Mouse (Mus musculus) neural tube, embryonic 12.5 days (tissue): ENCODE measurements around the gene A830031A19Rik. TPM values are rescaled to one million over a fixed set of nuclear protein-coding genes. Genes with fewer than 3 reads are reported as not detected.
A peak's percentile ranks its signal among the peaks of the same experiment; 100 is the strongest.

Experiments
- ATAC-seq: fragments of 200-750 bp; cut with Nextera tagmentation; 2 replicates; pipeline ENCODE4 v1.8.0; 2017; ENCODE audit warnings: low read depth, mild to moderate bottlenecking, moderate TSS enrichment, moderate library complexity; ENCODE audit not compliant: low FRiP score
- H3K27ac ChIP-seq: fragments of 300-500 bp; sonication (generic); 2 replicates; pipeline ENCODE4 v1.5.1; 2016
- H3K27me3 ChIP-seq: fragments of 300-500 bp; sonication (generic); replicated peaks from 2 replicates; pipeline ENCODE4 v1.6.1; 2016; ENCODE audit warnings: mild to moderate bottlenecking
- H3K36me3 ChIP-seq: fragments of 300-500 bp; sonication (generic); 2 replicates; pipeline ENCODE4 v1.6.1; 2016; ENCODE audit warnings: mild to moderate bottlenecking
- H3K4me1 ChIP-seq: fragments of 300-500 bp; sonication (generic); 2 replicates; pipeline ENCODE4 v1.6.1; 2016
- H3K4me2 ChIP-seq: fragments of 300-500 bp; sonication (generic); replicated peaks from 2 replicates; pipeline ENCODE4 v1.6.1; 2016; ENCODE audit warnings: mild to moderate bottlenecking
- H3K4me3 ChIP-seq: fragments of 300-500 bp; sonication (generic); 2 replicates; pipeline ENCODE4 v1.5.1; 2016
- H3K9ac ChIP-seq: fragments of 300-500 bp; sonication (generic); 2 replicates; pipeline ENCODE4 v1.6.1; 2016; ENCODE audit warnings: mild to moderate bottlenecking
- H3K9me3 ChIP-seq: fragments of 300-500 bp; sonication (generic); 2 replicates; pipeline ENCODE4 v1.6.1; 2016; ENCODE audit warnings: mild to moderate bottlenecking
- WGBS: fragments of 180-500 bp; shearing (Covaris S2); methylation state at CpG from one replicate; pipeline ENCODE4 v1.1.7; 2016; 5-methylcytosine and 5-hydroxymethylcytosine counted together
- polyA plus RNA-seq: library from polyadenylated mRNA; unstranded; fragments of >200 nt; fragmentation: Nextera tagmentation; extraction: Ambion mirVana; gene quantifications from 2 replicates; pipeline ENCODE4 v1.2.1, GENCODE M21; 2016

A830031A19Rik gene
- polyA plus RNA-seq, 1 experiment from 2014 or later = not detected

GRCm38 (mm10) chr11:24103128-24103742 is 28.4 kb upstream of the A830031A19Rik start:
- no peak for ATAC-seq
- Histone ChIP-seq H3K27me3 (no peaks in the 10 kb centered on the region), H3K4me1 (peaks cover 59% of the 10 kb centered on the region), H3K27ac (no peak overlapping the region), H3K4me3 (no peak overlapping the region), H3K9me3 (no peaks in the 10 kb centered on the region), H3K4me2 (peak overlapping the region; percentile 12; the same call in 1 of the 2 replicates), H3K36me3 (no peaks in the 10 kb centered on the region; the same call in 1 of the 2 replicates), H3K9ac (no peak overlapping the region)
- 76% methylated on average over 6 of the region's 6 CpGs for WGBS

GRCm38 (mm10) chr11:24102372-24102771 is 27.5 kb upstream of the A830031A19Rik start:
- H3K9ac ChIP-seq = no peak overlapping the region
- H3K4me1 ChIP-seq = peaks cover 68% of the 10 kb centered on the region
- H3K36me3 ChIP-seq = no peaks in the 10 kb centered on the region; the same call in 1 of the 2 replicates
- H3K4me2 ChIP-seq = no peak overlapping the region
- ATAC-seq = no peak
- H3K27ac ChIP-seq = no peak overlapping the region
- no peaks in the 10 kb centered on the region for H3K9me3 ChIP-seq
- WGBS = 73% methylated on average over 2 of the region's 2 CpGs
- H3K27me3 ChIP-seq = no peaks in the 10 kb centered on the region
- H3K4me3 ChIP-seq = no peak overlapping the region

DNA sequence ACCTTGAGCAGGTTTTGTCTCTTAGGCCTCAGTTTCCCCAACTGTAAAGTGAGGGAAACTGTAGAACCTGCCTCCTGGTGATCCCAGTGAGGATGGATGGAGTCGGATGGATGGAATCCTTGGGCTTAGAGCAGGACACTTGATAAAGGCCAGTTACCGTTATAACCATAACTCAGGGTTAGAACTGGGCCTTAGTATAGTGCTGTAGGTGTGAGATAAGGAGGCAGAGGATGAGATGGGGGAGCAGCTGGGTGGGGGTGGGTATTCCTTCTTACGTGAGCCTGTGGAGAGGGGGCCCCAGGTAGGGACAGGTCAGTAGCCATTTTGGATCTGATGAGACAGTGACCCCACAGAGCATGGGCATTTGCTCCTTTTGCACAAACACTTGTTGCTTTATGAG is 26.8 kb upstream of the A830031A19Rik start:
- Histone ChIP-seq H3K4me1 (peaks cover 76% of the 10 kb centered on the region), H3K36me3 (no peaks in the 10 kb centered on the region; the same call in 1 of the 2 replicates), H3K27ac (no peak overlapping the region), H3K4me2 (no peak overlapping the region), H3K9ac (no peak overlapping the region), H3K9me3 (no peaks in the 10 kb centered on the region), H3K27me3 (no peaks in the 10 kb centered on the region), H3K4me3 (no peak overlapping the region)
- no peak for ATAC-seq
- 94% methylated on average over 3 of the region's 3 CpGs for WGBS

GRCm38 (mm10) chr11:24100449-24101070 is 25.7 kb upstream of the A830031A19Rik start:
- no peaks in the 10 kb centered on the region for H3K27me3 ChIP-seq
- no peaks in the 10 kb centered on the region for H3K9me3 ChIP-seq
- no peak overlapping the region; the same call in 1 of the 2 replicates for H3K27ac ChIP-seq
- WGBS = 64% methylated on average over 4 of the region's 4 CpGs
- peak overlapping the region; percentile 46 for H3K4me2 ChIP-seq
- ATAC-seq = peak; percentile 51
- no peaks in the 10 kb centered on the region; the same call in 1 of the 2 replicates for H3K36me3 ChIP-seq
- H3K4me3 ChIP-seq = no peak overlapping the region
- H3K4me1 ChIP-seq = peaks cover 85% of the 10 kb centered on the region
- no peak overlapping the region for H3K9ac ChIP-seq

GRCm38 (mm10) chr11:24099886-24100293 is 25.0 kb upstream of the A830031A19Rik start:
- Histone ChIP-seq H3K4me1 (peaks cover 92% of the 10 kb centered on the region), H3K4me3 (no peak overlapping the region), H3K27ac (0 out of 2 replicates have a peak overlapping the region, but pooled peaks have one; percentile 16), H3K9me3 (no peaks in the 10 kb centered on the region), H3K27me3 (no peaks in the 10 kb centered on the region), H3K4me2 (peak overlapping the region; percentile 46), H3K36me3 (no peaks in the 10 kb centered on the region; the same call in 1 of the 2 replicates), H3K9ac (no peak overlapping the region)
- 7% methylated on average over 7 of the region's 7 CpGs for WGBS
- ATAC-seq = peak; percentile 77

DNA sequence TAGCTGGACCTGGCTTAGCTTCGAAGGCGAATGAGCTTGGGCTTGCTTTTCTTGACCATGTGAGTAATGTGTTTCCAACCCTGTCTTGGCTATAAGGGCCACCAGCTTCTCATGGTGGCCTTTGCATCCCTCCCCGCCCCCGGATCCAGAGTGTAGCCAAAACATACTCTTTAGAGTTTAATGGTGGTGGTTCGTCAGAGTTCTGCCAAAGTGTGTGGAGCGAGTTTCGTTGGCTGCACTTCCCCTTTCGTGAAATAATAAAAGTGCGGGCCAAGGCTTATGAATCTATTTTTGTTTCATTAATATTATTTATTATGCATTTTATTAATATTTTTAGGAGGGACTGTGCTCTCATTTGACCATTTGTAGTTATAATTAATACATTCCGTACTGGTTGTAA is 24.4 kb upstream of the A830031A19Rik start:
- no peak overlapping the region for H3K4me3 ChIP-seq
- no peak for ATAC-seq
- peaks cover 93% of the 10 kb centered on the region for H3K4me1 ChIP-seq
- H3K36me3 ChIP-seq = no peaks in the 10 kb centered on the region; the same call in 1 of the 2 replicates
- no peak overlapping the region for H3K9ac ChIP-seq
- 79% methylated on average over 10 of the region's 10 CpGs for WGBS
- no peak overlapping the region for H3K27ac ChIP-seq
- no peaks in the 10 kb centered on the region for H3K9me3 ChIP-seq
- H3K27me3 ChIP-seq = no peaks in the 10 kb centered on the region
- peak overlapping the region; percentile 40 for H3K4me2 ChIP-seq

- Histone ChIP-seq H3K36me3 (no peaks in the 10 kb centered on the region; the same call in 1 of the 2 replicates), H3K27ac (no peak overlapping the region), H3K4me3 (no peak overlapping the region), H3K9ac (no peak overlapping the region), H3K4me2 (peak overlapping the region; percentile 40), H3K4me1 (peaks cover 94% of the 10 kb centered on the region), H3K27me3 (no peaks in the 10 kb centered on the region), H3K9me3 (no peaks in the 10 kb centered on the region)
- WGBS = 28% methylated on average over 3 of the region's 3 CpGs
- no peak for ATAC-seq
These were observed 23.8 kb upstream of the A830031A19Rik start for GRCm38 (mm10) chr11:24098662-24099061.

DNA sequence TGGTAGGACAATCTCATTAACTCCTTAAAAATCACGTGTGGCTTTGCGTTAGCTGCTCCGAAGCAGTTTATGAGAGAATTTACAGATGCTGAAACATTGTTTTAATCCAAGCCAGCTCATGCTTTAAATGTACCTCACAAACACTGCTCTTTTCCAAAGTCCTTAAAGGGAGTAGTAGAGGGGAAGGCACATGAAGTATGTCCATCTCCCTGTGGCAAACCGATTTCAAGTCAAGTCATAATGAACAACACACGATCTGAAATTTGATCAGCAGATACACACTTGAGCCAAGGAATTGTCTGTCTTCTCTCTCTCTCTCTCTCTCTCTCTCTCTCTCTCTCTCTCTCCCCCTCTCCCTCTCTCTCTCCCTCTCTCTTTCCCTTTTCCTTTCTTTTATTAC is 23.2 kb upstream of the A830031A19Rik start:
- Histone ChIP-seq H3K27me3 (no peaks in the 10 kb centered on the region), H3K4me3 (no peak overlapping the region), H3K36me3 (peaks cover under 1% of the 10 kb centered on the region; the same call in 1 of the 2 replicates), H3K4me2 (no peak overlapping the region; the same call in 1 of the 2 replicates), H3K9me3 (no peaks in the 10 kb centered on the region), H3K27ac (no peak overlapping the region), H3K4me1 (peaks cover 89% of the 10 kb centered on the region), H3K9ac (no peak overlapping the region)
- no peak for ATAC-seq
- WGBS = 67% methylated on average over 5 of the region's 5 CpGs

DNA sequence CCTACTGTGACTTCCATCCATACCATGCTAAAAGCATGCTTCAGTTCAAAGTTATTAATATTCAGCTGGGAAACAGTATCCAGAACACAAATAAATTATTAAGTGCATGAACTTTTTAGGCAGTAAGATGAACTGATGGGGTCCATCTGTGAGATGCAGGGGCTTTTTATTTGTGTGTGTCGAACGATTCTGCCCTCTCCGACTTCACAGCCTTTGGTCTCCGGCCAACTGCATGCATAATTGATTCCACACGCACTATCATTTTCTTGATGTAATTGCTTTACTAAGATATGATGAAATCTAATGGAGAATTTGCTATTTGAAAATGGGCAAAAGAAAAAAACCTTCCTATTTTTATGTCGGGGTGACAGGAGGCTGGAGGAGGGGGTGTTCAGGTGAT is 22.2 kb upstream of the A830031A19Rik start:
- H3K4me2 ChIP-seq = peak overlapping the region; percentile 41
- no peak for ATAC-seq
- WGBS = 15% methylated on average over 6 of the region's 6 CpGs
- no peak overlapping the region for H3K27ac ChIP-seq
- H3K4me1 ChIP-seq = peaks cover 84% of the 10 kb centered on the region
- no peaks in the 10 kb centered on the region for H3K27me3 ChIP-seq
- peaks cover 6% of the 10 kb centered on the region for H3K36me3 ChIP-seq
- H3K9ac ChIP-seq = no peak overlapping the region
- H3K9me3 ChIP-seq = no peaks in the 10 kb centered on the region
- no peak overlapping the region for H3K4me3 ChIP-seq

DNA sequence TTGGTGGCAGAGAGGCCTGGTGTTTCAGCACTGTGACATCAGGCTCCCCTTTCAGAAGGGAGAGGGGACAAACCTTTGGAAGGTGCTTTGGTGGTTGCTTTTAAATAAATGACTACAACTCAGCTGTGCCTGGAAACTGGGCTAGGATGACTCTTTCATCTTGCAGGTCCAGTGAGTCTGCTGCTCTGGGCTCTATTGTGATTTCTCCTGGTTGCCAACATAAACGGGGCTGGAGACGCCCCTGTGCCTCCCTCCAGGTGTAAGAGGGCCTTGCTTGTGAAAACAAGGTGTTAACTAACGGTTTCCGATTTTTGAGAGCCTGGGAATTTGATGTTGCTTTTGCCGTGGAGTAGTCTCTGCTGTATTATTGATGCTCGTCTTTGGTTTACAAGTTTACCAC is 21.6 kb upstream of the A830031A19Rik start:
- Histone ChIP-seq H3K4me2 (peak overlapping the region; percentile 41), H3K4me1 (peaks cover 84% of the 10 kb centered on the region), H3K4me3 (no peak overlapping the region), H3K9ac (no peak overlapping the region), H3K27me3 (no peaks in the 10 kb centered on the region), H3K9me3 (no peaks in the 10 kb centered on the region), H3K36me3 (peaks cover 6% of the 10 kb centered on the region), H3K27ac (no peak overlapping the region)
- ATAC-seq = no peak
- 34% methylated on average over 6 of the region's 6 CpGs for WGBS

- Histone ChIP-seq H3K4me2 (peak overlapping the region; percentile 41), H3K4me3 (no peak overlapping the region), H3K9me3 (no peaks in the 10 kb centered on the region), H3K36me3 (peaks cover 6% of the 10 kb centered on the region), H3K27me3 (no peaks in the 10 kb centered on the region), H3K9ac (no peak overlapping the region), H3K27ac (no peak overlapping the region), H3K4me1 (peaks cover 81% of the 10 kb centered on the region)
- 34% methylated on average over 7 of the region's 7 CpGs for WGBS
- ATAC-seq = no peak
These were observed 21.0 kb upstream of the A830031A19Rik start for GRCm38 (mm10) chr11:24095656-24096353.

DNA sequence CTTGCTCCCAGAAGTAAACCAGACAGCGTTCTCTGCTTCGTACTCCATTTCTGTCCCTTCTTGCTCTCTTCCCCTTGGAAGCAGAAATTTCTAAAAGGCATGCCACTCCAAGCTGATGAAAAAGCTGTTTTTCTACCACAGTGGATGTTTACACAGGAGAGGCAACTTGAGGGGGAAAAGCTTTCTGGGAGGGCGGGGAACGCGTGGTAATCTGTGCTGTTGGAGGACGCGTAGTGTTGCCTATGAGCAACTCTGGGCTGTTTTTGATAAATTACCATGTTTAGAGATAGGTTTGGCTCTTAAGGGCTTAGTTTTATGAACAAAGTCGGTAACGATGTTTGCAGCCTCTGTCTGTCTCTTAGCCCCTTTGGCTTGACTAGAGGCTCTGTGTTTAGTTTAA is 20.4 kb upstream of the A830031A19Rik start:
- H3K4me2 ChIP-seq = peak overlapping the region; percentile 33
- no peak overlapping the region for H3K4me3 ChIP-seq
- no peaks in the 10 kb centered on the region for H3K27me3 ChIP-seq
- no peaks in the 10 kb centered on the region for H3K9me3 ChIP-seq
- H3K27ac ChIP-seq = 0 out of 2 replicates have a peak overlapping the region, but pooled peaks have one; percentile 15
- H3K9ac ChIP-seq = no peak overlapping the region
- peaks cover 77% of the 10 kb centered on the region for H3K4me1 ChIP-seq
- no peak for ATAC-seq
- H3K36me3 ChIP-seq = peaks cover 8% of the 10 kb centered on the region
- 50% methylated on average over 9 of the region's 9 CpGs for WGBS
